Mouse (Mus musculus) heart, adult 9 months (tissue): Measurements from ENCODE around the gene Tbc1d24.
"Not testable (repeated sequence)": the region's sequence is repeated elsewhere in the genome, so short reads cannot be mapped to it uniquely, and the experiment has no call there.

ENCODE experiments used
- DNase-seq, 2 experiments: peaks; one replicate each; pipeline ENCODE4 v3.0.0; 2022; ENCODE audit warnings: low spot score in 2 of 2

The Tbc1d24 gene

DNA sequence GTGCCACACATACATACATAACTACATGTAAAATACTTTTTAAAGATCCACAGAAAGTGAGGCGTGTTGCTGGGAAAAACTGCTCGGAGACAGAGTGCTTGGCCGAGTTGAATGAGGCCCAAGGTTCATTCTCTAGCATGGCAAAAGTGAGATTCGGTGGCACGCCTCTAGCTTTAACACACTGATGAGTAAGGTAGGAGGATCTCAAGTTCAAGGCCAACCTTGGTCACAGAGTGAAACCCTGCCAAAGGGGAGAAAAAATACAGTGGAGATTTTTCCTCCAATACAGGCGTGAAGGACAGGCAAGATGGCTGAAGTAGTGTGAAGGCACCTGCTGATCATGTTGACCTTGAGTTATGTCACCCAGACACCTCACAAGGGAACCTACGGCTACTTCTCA lies 55.9 kb downstream of the Tbc1d24 start:
- no peak for DNase-seq

DNA sequence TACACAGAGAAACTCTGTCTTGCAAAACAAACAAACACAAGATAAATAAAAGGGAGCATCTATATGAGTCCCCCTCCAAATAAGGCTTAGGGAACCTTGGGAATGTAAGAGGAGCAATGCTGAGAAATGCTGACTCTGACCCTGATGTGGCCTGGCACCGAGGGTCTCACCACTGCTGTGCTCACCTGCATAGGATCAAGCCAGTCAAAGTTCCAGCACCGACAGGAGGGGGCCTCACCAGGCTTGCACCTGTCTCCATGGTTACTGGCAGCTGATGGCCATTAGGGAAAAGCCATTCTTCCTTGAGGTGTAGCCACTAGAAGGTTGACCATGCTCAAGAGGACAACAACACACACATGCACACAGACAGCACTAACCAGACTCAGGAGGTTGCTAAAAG lies 62.5 kb downstream of the Tbc1d24 start:
- DNase-seq, result no peak

DNA sequence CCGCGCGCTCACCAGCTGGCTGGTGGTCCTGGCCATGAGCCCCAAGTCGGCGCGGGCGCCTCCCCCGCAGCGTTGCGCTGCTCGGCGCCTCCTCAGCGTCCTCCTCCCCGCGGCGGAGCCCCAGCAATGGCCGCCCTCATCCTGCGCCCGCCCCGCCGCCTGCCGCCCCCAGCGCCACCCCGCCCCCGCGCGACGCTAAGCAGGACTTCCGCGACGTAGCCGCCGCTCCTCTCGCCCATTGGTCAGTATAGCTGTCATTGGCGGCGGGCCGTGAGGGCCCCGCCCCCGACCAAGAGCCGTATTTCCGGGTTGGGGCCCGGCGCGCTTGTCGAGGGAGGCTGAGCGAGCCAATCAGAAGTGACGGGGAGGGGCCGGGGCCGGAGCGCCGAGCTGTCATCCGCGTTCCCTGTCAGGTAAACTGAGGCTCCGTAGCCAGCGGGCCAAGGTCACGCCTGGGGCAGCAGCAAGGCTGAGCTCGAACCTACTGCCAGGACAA lies 63.9 kb downstream of the Tbc1d24 start:
- DNase-seq, result peak; percentile 95 to 97

DNA sequence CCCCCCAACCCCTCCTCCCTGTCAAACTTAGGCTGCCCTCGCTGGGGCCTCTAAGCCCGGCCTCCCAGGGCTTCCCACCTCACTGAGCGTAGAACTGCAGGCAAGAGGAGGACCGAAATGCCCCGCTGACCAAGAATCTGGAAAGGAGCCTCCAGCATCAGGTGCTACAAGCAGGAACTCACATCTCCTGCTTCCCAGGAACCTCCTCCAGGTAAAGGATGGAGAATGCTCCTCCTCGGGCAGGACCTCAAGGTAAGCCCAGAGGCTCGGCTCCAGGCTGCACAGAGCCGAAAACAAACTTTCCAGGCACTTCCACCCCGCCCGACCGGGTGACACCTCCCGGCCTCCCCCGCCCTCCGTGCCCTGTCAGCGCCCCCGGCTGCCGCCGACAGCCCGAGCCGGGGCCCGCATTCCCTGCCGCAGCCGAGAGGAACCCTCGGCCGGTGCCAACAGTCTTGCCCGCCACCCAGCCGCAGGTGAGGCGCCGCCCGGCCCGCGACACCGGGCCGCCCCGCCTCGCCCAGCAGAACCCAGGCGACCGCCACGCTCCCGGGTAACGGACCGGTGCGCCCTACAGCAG lies 64.4 kb downstream of the Tbc1d24 start:
- no peak for DNase-seq

DNA sequence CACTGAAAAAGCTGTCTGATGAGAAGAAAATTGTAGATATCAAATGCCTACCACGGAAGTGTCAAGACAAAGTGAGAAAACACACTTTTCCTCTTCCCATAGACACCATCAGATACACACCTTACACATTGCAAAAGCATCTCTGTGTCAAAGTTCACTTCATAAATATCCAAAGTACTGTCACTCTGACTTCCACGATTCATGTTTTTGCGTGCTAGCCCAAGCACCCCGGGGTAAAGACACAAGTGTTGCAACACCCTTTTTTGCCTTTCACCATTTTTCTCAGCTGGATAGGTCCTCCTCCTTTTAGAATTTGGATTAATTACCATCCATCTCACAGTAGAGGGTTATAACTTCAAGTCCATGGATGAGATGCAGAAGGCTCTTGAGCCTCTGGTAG lies 65.4 kb downstream of the Tbc1d24 start:
- no peak for DNase-seq

DNA sequence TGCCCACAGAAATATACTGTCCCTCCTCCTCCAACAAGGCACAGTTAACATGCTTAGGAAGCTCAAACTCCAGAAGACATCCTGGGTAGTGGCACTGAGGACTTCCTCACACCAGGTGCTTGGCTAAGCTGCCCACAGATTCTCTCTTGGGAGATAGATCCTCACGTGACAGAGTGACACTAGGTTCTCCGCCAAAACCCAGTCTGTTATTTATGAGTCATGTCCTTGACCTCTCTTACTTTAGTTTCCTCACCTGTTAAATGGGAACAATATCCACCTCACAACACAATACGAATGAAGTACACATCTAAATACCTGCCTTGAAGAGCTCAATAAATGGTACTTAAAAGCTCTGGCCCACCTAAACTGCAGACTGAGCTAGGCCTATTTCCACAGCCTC lies 66.1 kb downstream of the Tbc1d24 start:
- no peak for DNase-seq

DNA sequence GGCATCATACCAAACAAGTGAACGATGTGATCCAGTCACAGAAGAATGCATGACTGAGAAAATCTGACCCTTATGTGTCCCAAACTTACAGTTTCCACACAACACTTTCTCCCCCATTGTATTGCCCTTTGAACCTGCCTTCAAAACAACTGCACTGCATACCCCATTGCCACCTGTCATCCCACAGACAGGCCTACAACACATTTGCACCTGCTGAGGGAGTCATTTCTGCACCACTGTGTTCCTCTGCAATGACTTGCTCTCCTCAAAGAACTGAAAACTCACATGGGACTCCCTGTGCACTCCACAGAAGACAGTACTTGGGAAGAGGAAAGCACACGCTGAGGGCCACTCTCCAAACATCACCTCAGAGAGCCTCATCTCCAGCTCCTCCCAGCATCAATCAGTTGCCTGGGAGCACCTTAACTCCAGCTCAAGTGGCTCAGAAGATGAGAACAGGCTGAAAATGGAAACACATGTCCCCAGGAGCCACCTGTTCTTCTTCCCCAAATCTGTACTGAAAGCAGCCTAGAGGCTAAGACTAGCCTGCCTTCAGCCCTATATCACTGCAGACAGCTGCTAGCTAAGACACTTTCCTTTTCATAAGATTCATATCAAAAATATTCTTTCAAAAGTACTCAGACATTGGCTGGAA lies 68.0 kb downstream of the Tbc1d24 start:
- no peak for DNase-seq

DNA sequence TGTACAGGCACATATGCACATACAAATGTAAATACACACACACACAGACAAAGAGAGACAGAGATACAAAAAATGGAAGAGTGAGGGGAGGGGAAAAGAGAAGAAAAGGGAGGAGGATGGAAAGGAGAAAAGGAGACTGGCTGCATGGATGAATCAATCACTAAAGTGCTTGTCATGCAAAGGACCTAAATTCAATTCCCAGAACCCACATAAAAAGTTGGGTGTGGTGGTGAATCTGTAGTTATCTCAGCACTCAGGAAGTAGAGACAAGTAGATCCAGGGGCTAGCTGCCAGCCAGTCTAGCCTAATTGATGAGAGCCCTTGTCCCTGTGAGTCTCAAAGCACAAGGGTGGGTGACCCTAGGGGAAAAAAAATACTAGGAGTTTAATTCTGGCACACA lies 71.3 kb downstream of the Tbc1d24 start:
- no peak for DNase-seq

DNA sequence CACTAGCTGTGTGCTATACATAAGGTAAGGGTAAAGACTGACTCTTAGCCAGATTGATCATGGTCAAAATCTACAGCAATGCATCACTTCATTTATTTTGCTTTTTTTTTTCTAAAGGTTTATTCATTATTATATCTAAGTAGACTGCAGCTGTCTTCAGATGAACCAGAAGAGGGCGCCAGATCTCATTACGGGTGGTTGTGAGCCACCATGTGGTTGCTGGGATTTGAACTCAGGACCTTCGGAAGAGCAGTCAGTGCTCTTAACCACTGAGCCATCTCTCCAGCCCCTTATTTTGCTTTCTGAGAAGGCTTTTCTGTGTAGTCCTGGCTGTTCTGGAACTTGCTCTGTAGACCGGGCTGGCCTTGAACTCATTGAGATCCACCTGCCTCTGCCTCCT lies 72.4 kb downstream of the Tbc1d24 start:
- not testable (repeated sequence) for DNase-seq

DNA sequence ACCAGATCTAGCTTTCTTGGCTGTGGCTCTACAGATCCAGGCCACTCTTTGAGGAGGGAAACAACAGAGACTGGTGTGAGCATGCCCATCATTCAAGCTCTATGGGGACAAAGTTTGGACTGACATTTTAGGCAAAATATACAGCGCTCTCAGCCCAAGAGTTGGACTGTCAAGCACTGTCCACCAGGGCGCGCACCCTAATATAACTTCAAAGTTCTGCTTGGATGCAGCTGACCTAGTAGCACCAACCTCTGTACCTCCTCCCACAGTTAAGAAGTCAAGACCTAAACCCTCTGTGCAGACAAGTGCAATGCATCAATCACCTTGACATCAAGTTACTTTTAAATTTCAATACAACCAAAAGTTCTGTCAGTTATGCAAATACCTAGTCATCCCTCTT lies 73.8 kb downstream of the Tbc1d24 start:
- DNase-seq, result no peak

DNA sequence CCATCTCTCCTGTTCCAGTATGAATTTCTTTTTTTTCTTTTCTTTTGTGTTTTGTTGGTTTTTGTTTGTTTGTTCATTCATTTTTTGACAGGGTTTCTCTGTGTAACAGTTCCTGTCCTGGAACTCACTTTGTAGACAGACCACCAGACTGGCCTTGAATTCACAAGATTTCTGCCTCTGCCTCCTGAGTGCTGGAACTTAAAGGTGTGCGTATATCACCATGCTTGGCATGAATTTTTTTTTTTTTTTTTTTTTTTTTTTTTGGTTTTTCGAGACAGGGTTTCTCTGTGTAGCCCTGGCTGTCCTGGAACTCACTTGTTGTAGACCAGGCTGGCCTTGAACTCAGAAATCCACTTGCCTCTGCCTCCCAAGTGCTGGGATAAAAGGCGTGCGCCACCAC lies 76.1 kb downstream of the Tbc1d24 start:
- DNase-seq, result not testable (repeated sequence)

DNA sequence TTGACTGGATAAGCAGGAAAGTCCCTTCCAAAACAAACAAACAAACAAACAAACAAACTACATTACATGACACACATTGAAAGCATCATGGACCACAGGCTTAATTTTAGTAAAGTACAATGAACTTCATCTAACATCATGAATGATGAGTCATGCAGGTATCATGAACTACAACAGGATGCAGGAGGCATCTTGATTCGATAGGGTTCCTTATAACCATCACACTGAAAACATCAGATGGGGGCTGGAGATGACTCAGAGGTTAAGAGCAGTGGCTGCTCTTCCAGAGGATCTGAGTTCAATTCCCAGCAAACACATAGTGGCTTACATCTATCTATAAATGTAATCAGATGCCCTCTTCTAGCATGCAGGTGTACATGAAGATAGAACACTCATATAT lies 77.8 kb downstream of the Tbc1d24 start:
- no peak for DNase-seq

DNA sequence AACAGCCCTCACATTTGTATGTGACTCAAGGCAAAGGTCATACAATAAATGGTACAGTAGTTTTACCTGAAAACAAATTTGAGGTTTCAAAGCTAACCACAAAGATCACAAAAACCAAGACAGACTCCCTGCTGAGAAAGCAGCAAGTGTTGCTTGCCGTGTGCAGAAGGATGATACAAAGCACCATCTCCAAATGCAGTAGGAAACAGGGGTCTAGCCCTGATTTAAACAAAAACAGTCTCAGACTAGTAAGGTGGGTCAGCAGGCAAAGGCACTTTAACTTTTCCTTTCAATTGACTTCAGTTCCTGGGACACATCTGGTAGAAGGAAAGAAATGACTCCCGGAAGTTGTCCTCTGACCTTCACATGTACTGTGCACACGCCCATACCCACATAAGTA lies 78.6 kb downstream of the Tbc1d24 start:
- DNase-seq, result no peak
